Mouse (Mus musculus) forebrain, embryonic 11.5 days (tissue): ENCODE measurements around the gene Pi4ka. TPM values are rescaled to one million over a fixed set of nuclear protein-coding genes. Genes with fewer than 3 reads are reported as not detected.

ENCODE experiments used
- ATAC-seq: fragments of 200-750 bp; cut with Nextera tagmentation; replicated peaks from 2 replicates; pipeline ENCODE4 v1.8.0; 2017; ENCODE audit warnings: moderate TSS enrichment; ENCODE audit not compliant: low FRiP score
- DNase-seq: peaks from one replicate; pipeline ENCODE4 v3.0.0-alpha.2; 2017; ENCODE audit warnings: low spot score
- H3K27ac ChIP-seq: fragments of 300-500 bp; sonication (generic); 2 replicates; pipeline ENCODE4 v1.5.1; 2014; ENCODE audit warnings: low read depth, low read length
- H3K27me3 ChIP-seq: fragments of 300-500 bp; sonication (generic); 2 replicates; pipeline ENCODE4 v1.6.1; 2014; ENCODE audit warnings: mild to moderate bottlenecking, low read length, mixed read lengths; ENCODE audit not compliant: control insufficient read depth, insufficient read depth
- H3K36me3 ChIP-seq: fragments of 300-500 bp; sonication (generic); 2 replicates; pipeline ENCODE4 v1.6.1; 2014; ENCODE audit warnings: mild to moderate bottlenecking, low read length, moderate library complexity, mixed read lengths; ENCODE audit not compliant: control insufficient read depth, insufficient read depth
- H3K4me1 ChIP-seq: fragments of 300-500 bp; sonication (generic); replicated peaks from 2 replicates; pipeline ENCODE4 v1.6.1; 2014; ENCODE audit warnings: low read length, mixed read lengths; ENCODE audit not compliant: control insufficient read depth, insufficient read depth
- H3K4me2 ChIP-seq: fragments of 300-500 bp; sonication (generic); 2 replicates; pipeline ENCODE4 v1.6.1; 2014; ENCODE audit warnings: low read depth, mild to moderate bottlenecking, low read length, moderate library complexity, mixed read lengths; ENCODE audit not compliant: severe bottlenecking
- H3K4me3 ChIP-seq: fragments of 300-500 bp; sonication (generic); 2 replicates; pipeline ENCODE4 v1.5.1; 2014; ENCODE audit warnings: low read depth, low read length
- H3K9ac ChIP-seq: fragments of 300-500 bp; sonication (generic); 2 replicates; pipeline ENCODE4 v1.6.1; 2014; ENCODE audit warnings: low read length
- H3K9me3 ChIP-seq: fragments of 300-500 bp; sonication (generic); 2 replicates; pipeline ENCODE4 v1.6.1; 2016; ENCODE audit warnings: low read length, mixed read lengths; ENCODE audit not compliant: control insufficient read depth
- WGBS: fragments of 180-500 bp; shearing (Covaris S2); extraction: QIAGEN DNeasy Blood & Tissue Kit; methylation state at CpG from one replicate; pipeline ENCODE4 v1.1.7; 2014; 5-methylcytosine and 5-hydroxymethylcytosine counted together
- polyA plus RNA-seq: library from polyadenylated mRNA; unstranded; fragments of >200 nt; fragmentation: Nextera tagmentation; extraction: Ambion mirVana; gene quantifications from 2 replicates; pipeline ENCODE4 v1.2.1, GENCODE M21; 2014

The Pi4ka gene
- polyA plus RNA-seq, 1 experiment from 2014 or later, result 54.3 TPM

DNA sequence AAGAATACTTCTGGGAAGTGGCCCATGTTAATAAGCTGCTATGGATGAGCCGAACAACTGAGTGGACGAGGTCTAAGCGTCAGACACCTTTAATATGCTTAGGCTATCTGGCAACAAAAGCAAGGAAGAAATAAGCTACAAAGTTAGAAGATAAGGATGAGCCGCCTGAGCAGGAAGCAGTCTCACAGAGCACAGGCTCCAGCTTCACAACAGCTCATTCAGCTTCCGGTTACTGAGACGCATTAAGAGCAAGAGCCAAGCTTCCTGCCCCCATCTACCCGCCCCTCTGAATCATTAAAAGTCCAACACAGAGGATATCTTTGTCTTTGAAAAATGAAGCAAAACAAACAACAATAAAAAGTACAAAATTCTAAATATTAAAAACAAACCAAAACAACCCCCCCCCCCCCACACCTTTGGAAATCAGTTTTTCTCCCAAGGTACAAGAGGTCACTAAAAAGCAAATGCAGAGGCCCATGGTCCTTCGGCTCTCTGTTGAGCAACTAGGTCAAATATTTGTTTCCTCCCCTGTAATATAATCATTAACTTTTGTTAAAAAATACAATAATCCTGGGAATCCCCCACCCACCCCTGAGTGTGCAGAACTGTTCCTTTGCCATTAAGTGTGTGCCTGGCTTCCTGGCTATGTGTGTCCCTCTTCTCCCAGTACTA is 60.8 kb downstream of the Pi4ka start:
- Histone ChIP-seq H3K36me3 (peaks cover 5% of the 10 kb centered on the region), H3K4me2 (no peak overlapping the region), H3K27me3 (no peaks in the 10 kb centered on the region), H3K4me1 (no peaks in the 10 kb centered on the region), H3K9ac (no peak overlapping the region), H3K9me3 (no peaks in the 10 kb centered on the region), H3K27ac (no peak overlapping the region), H3K4me3 (no peak overlapping the region)
- DNase-seq (no peak), ATAC-seq (no peak)
- 87% methylated on average over 8 of the region's 8 CpGs for WGBS

DNA sequence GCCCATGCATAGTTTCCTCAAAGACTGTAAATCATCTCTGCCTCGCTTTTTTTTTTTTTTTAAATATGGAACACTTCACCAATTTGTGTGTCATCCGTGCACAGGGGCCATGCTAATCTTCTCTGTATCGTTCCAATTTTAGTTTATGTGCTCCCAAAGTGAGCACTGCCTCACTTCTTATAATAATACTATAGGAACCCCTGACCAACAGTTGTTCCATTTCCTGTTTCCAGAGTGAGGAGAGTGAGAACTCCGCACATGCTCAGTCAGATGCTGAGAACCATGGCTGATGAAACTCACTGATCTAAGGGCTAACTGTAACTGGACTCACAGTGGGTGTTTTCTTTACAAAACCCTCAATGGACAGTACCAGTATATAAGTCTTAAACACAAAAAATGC is 64.3 kb downstream of the Pi4ka start:
- DNase-seq (no peak), ATAC-seq (no peak)
- no peaks in the 10 kb centered on the region for H3K27me3 ChIP-seq
- H3K4me3 ChIP-seq, result no peak overlapping the region
- no peaks in the 10 kb centered on the region for H3K4me1 ChIP-seq
- no peaks in the 10 kb centered on the region for H3K9me3 ChIP-seq
- no peak overlapping the region for H3K9ac ChIP-seq
- no peak overlapping the region for H3K27ac ChIP-seq
- no peak overlapping the region for H3K4me2 ChIP-seq
- WGBS, result 91% methylated on average over 4 of the region's 4 CpGs
- peaks cover 2% of the 10 kb centered on the region; the same call in 1 of the 2 replicates for H3K36me3 ChIP-seq

DNA sequence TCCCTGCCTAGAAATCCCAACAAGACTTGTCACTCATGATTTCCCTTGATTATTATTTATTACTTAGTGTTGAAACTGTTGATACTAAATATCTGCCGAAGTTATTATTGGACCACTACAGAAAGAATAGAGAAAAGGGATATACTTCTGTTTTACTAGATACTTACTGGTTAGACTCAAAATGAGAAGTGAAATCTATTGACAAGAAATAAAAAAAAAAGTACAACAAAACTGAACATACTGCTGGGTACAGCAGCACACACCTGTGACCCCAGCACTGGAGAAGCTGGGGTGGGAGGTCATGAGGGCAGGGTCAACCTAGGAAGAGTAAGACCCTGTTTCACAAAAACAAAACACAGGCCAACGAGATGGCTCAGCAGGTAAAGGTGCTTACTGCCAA is 65.4 kb downstream of the Pi4ka start:
- DNase-seq, result no peak
- no peaks in the 10 kb centered on the region for H3K9me3 ChIP-seq
- no peak for ATAC-seq
- 88% methylated on average over 2 of the region's 2 CpGs for WGBS
- H3K27me3 ChIP-seq, result no peaks in the 10 kb centered on the region
- H3K4me2 ChIP-seq, result no peak overlapping the region
- H3K4me3 ChIP-seq, result no peak overlapping the region
- no peaks in the 10 kb centered on the region for H3K4me1 ChIP-seq
- H3K27ac ChIP-seq, result no peak overlapping the region
- peaks cover 2% of the 10 kb centered on the region; the same call in 1 of the 2 replicates for H3K36me3 ChIP-seq
- no peak overlapping the region for H3K9ac ChIP-seq

DNA sequence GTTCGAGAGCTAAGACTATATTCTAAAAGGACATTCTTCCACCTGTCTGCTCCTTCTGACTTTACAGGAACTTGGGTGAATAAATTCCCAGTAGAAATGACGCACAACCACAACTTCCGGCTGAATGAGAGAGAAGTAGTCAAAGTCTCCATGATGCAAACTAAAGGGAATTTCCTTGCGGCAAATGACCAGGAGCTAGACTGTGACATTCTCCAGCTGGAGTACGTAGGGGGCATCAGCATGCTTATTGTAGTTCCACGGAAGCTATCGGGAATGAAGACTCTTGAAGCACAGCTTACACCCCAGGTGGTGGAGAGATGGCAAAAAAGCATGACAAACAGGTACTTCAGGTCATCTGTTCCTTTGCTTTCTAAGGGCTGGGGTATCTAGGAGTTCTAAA is 66.4 kb downstream of the Pi4ka start:
- no peak for ATAC-seq
- 93% methylated on average over 7 of the region's 7 CpGs for WGBS

DNA sequence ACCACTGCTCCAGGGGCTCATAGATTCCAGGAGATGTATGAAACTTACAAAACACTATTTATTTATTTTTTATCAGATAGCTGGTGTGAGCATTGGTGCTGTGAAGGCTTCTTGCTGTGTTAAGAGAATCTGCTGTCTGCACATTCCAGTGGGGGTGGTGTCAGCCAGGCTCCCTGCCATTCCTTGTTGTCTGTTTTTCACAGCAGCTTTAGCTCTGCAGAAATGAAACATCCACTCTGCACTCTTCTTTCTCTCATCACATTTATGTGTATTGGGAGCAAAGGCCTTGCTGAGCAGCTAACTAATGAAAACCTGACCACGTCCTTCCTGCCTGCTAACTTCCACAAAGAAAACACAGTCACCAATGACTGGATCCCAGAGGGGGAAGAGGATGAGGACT is 70.0 kb downstream of the Pi4ka start:
- ATAC-seq (no peak), DNase-seq (no peak)
- H3K9me3 ChIP-seq, result no peaks in the 10 kb centered on the region
- no peak overlapping the region for H3K4me3 ChIP-seq
- no peaks in the 10 kb centered on the region for H3K4me1 ChIP-seq
- H3K27me3 ChIP-seq, result no peaks in the 10 kb centered on the region
- no peak overlapping the region for H3K4me2 ChIP-seq
- H3K27ac ChIP-seq, result no peak overlapping the region
- H3K36me3 ChIP-seq, result no peaks in the 10 kb centered on the region
- WGBS, result 71% methylated on average over 1 of the region's 1 CpGs
- no peak overlapping the region for H3K9ac ChIP-seq

More for the DNA sequence above, 66.4 kb downstream of the Pi4ka start:
- H3K27ac ChIP-seq, result no peak overlapping the region
- H3K4me3 ChIP-seq, result no peak overlapping the region
- no peaks in the 10 kb centered on the region for H3K27me3 ChIP-seq
- no peak overlapping the region for H3K4me2 ChIP-seq
- H3K9ac ChIP-seq, result no peak overlapping the region
- H3K9me3 ChIP-seq, result no peaks in the 10 kb centered on the region
- no peaks in the 10 kb centered on the region for H3K4me1 ChIP-seq
- no peak for DNase-seq
- peaks cover 2% of the 10 kb centered on the region; the same call in 1 of the 2 replicates for H3K36me3 ChIP-seq

DNA sequence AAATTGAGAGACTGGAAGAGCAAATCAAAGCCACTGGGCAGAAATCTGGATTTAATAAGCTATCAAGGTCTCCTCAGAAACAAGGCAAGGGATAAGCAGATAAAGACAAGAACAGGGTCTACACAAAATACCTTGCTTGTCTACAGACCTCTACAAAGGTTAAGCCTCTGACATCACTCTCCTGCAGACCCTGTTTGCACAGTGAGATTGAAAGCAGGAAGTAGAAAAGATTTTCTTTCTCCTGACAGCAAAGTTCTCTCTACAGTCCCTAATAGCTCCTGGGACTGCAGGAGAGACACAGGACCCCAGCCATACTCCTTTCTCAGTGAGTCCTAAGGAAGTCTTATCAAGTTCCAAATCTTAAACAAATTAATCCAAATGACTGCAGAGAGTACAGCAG is 71.5 kb downstream of the Pi4ka start:
- DNase-seq (no peak), ATAC-seq (no peak)
- Histone ChIP-seq H3K9me3 (no peaks in the 10 kb centered on the region), H3K27me3 (no peaks in the 10 kb centered on the region), H3K4me1 (no peaks in the 10 kb centered on the region), H3K4me2 (no peak overlapping the region), H3K36me3 (no peaks in the 10 kb centered on the region), H3K9ac (no peak overlapping the region), H3K4me3 (no peak overlapping the region), H3K27ac (no peak overlapping the region)

DNA sequence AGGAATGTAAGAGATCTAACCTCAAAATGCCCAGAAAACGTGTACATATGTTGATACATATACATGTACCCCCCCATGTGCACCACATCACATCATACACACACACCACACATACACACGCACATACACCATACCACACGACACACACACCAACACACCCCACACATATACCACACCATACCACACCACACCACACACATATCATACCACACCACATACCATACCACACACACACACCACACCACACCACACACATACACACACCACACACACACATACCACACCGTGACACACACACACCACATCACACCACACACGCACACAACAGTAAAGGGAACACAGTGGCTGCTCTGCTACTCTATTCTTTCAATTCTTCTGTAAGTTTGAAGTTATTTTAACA is 74.3 kb downstream of the Pi4ka start:
- Histone ChIP-seq H3K9ac (no peak overlapping the region), H3K4me1 (no peaks in the 10 kb centered on the region), H3K9me3 (no peaks in the 10 kb centered on the region), H3K27me3 (no peaks in the 10 kb centered on the region), H3K4me3 (no peak overlapping the region), H3K36me3 (no peaks in the 10 kb centered on the region), H3K4me2 (no peak overlapping the region), H3K27ac (no peak overlapping the region)
- ATAC-seq (no peak), DNase-seq (no peak)
- WGBS, result 94% methylated on average over 5 of the region's 5 CpGs

DNA sequence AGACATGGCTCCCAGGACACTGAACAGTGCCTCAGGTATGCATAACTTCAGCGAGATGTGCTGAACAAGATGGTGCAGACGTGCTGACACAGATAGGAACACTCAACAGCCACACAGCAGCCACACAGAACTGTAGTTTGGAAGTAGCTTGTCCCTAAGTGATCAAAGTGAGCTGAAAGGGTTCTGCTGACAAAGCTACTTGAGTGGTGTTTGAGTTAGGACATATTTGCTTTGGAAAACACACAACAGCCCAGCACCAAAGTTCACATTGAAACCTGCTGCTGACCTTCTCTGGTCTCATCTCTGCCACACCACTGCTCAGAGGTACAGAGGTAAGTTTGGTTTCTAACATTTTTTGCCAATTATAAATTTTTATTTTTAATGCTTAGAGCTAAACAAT is 75.0 kb downstream of the Pi4ka start, which contains the start of gene Serpind1:
Serpind1 (plus strand) TSS at position 256 of the 400 bp plus-strand sequence.
- Histone ChIP-seq H3K4me2 (no peak within 1 kb of the TSS), H3K9me3 (no peaks in the 10 kb centered on the region), H3K27ac (no peak within 1 kb of the TSS), H3K4me3 (no peak within 1 kb of the TSS), H3K27me3 (no peaks in the 10 kb centered on the region), H3K4me1 (no peaks in the 10 kb centered on the region), H3K36me3 (no peaks in the 10 kb centered on the region), H3K9ac (no peak within 1 kb of the TSS)
- ATAC-seq (no peak), DNase-seq (no peak)
- 83% methylated on average over 2 of the region's 2 CpGs for WGBS

DNA sequence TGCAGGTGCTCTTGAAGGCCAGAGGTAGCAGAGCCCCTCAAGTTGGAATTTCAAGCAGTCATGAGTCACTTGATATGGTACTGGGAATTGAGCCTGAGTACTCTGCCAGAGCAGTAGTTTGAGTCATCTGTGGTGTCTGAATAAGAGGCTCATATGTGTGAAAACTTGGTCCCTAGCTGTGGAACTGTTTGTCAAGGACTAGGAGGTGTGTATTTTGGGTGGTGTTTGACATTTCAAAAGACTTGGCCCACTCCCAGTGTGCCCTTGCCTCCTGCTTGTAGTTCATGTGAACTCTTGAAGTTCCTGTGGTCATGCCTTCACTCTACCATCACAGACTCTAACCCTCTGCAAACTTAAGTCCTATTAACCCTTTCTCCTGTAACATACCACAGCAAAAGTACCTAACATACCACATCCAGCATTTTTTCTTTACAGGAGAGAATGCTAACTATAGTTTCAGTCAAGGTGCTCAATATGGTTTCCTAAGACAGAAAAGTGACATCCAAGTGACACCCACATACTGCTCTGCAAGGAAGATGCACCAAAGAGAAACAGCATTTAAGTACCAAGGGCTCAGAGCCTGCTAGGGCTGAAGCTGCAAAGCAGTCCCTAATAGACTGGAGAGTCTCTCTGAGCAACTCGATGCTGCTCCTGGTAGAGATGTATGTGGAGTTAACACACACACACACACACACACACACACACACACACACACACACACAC is 76.1 kb downstream of the Pi4ka start:
- DNase-seq (no peak), ATAC-seq (no peak)
- Histone ChIP-seq H3K9ac (no peak overlapping the region), H3K27me3 (no peaks in the 10 kb centered on the region), H3K4me3 (no peak overlapping the region), H3K27ac (no peak overlapping the region), H3K36me3 (no peaks in the 10 kb centered on the region), H3K4me1 (no peaks in the 10 kb centered on the region), H3K4me2 (no peak overlapping the region), H3K9me3 (no peaks in the 10 kb centered on the region)
- WGBS, result 86% methylated on average over 1 of the region's 1 CpGs
